Mouse (Mus musculus) thymus, adult 2 months (tissue): ENCODE measurements around the gene Myo18b.

Experiments
- CTCF ChIP-seq: fragments of 200-500 bp; IDR thresholded peaks from 2 replicates; pipeline ENCODE4 v1.5.1; 2012; ENCODE audit warnings: mild to moderate bottlenecking, control low read depth, low read length, moderate library complexity, borderline replicate concordance; ENCODE audit not compliant: control insufficient read depth, poor library complexity, insufficient read depth; ENCODE audit errors: extremely low read depth
- POLR2A ChIP-seq: fragments of 200-500 bp; IDR thresholded peaks from 2 replicates; pipeline ENCODE4 v1.6.1; 2012; ENCODE audit warnings: mild to moderate bottlenecking, low read length, control low read depth, moderate library complexity; ENCODE audit not compliant: control insufficient read depth, poor library complexity, insufficient read depth; ENCODE audit errors: extremely low read depth

DNA sequence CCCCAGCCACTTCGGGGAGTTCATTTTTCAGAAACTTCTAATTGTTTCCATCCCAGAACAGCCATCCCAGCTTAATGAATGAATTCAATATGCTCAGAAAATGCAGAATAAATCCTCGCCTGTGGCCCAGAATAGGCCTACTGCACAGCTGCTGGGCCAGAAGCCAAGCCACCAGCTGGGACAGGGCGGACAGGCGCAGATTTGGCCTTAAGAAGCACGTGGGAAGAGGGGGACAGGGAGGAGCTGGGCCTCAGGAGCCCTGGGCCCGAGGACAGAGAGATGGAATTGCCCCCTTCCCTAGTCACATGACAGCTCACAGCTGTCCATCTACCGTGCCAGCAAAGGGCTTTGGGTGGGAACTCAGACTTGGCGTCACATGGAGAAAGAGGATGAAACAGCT is 43.0 kb downstream of the Myo18b start:
- no peak for TF ChIP-seq POLR2A
- no peak for TF ChIP-seq CTCF
